ENCODE assay signal across 8 mouse cellular contexts in the genomic region with DNA sequence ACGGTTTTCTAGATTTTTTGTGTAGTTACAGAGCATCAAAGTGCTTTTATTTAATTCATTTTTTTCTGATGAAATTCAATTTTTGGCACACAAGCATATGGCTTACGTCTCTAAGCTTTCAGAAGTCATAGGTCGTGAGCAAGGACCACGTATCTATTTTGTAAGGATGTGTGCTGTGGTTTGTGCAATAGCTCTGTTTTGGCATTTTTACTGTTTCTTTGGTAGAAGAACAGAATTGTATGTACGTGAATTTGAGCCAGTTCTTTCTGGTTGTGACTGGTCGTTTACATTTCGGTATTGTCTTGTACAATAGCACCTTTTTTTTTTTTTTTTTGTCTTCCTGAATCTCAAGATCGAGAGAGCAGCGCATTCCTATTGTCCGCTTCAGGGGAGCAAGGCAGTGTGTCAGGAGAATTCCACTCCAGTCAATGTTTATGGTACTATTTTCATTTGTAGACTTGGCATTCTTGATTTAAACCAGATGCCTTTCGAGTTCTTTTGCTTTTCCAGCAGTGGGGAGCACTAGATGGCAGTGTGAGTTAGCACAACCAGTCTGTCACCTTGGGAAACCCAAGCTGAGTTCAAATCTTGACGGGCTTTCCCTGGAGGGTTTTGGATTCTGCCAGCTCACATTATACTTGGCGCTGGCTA. TPM values are rescaled to one million over a fixed set of nuclear protein-coding genes. Genes with fewer than 3 reads are reported as not detected.
DNase-seq lines count a peak whose midpoint lies in the region; ATAC-seq and TF ChIP-seq lines count a peak whose summit lies in the region.
"Had no signal": no experiment of that assay in that cellular context is flagged by ENCODE, and none has a peak within 500 bp of the region (broad histone marks: within the 10 kb centered on the region; RNA-seq: fewer than 3 reads in every experiment).

No protein-coding gene starts in this region.

- peaks cover 43% of the 10 kb centered on the region for H3K4me1 ChIP-seq in embryonic facial prominence, embryonic 10.5 days
- peaks cover 11% of the 10 kb centered on the region; the same call in 1 of the 2 replicates for H3K4me1 ChIP-seq in midbrain, embryonic 13.5 days (replicated peaks)
- no peaks in the 10 kb centered on the region for H3K4me1 ChIP-seq in stomach, postnatal 0 days (replicated peaks; ENCODE audit: control insufficient read depth, insufficient read depth)

- ATAC-seq in midbrain, embryonic 13.5 days = no peak
- no peak for ATAC-seq in stomach, postnatal 0 days (ENCODE audit: low FRiP score, low TSS enrichment)

- no peak for TF ChIP-seq EP300 in stomach, postnatal 0 days (optimal IDR thresholded peaks at IDR 0.05)

- peak; percentile 73 for DNase-seq in adrenal gland, postnatal 14 days
- DNase-seq in embryonic facial prominence, embryonic 10.5 days (ENCODE audit: low spot score) = peak; percentile 70
- DNase-seq in heart, adult 8-10 months (ENCODE audit: low spot score) = peak; percentile 69
- DNase-seq in kidney, adult 8-10 months = peak; percentile 55 to 76
- DNase-seq in left cerebral cortex, postnatal 4 days = peak; percentile 54
- DNase-seq in stomach, postnatal 0 days (ENCODE audit: low spot score) = peak; percentile 31

- WGBS in embryonic facial prominence, embryonic 10.5 days = 17% methylated on average over 13 of the region's 13 CpGs
- 35% methylated on average over 13 of the region's 13 CpGs for WGBS in midbrain, embryonic 13.5 days
- 12% methylated on average over 13 of the region's 13 CpGs for WGBS in stomach, postnatal 0 days

- peak overlapping the region; percentile 76 for H3K4me2 ChIP-seq in midbrain, embryonic 13.5 days (replicated peaks)
- H3K4me2 ChIP-seq in stomach, postnatal 0 days (replicated peaks; ENCODE audit: low read depth) = peak overlapping the region; percentile 91

- intact Hi-C loops in left cerebral cortex, postnatal 4 days (cut with DNase I) = loop anchor here (2.0 to 10.0 kb wide), 3 partner anchors 263 to 435 kb away; no protein-coding TSS in a partner anchor

- peak overlapping the region; percentile 94 for H3K4me3 ChIP-seq in embryonic facial prominence, embryonic 10.5 days
- H3K4me3 ChIP-seq in midbrain, embryonic 13.5 days (replicated peaks) = peak overlapping the region; percentile 86
- peak overlapping the region; percentile 76 for H3K4me3 ChIP-seq in stomach, postnatal 0 days (ENCODE audit: low read depth, low read length)

- H3K27me3 ChIP-seq in embryonic facial prominence, embryonic 10.5 days (replicated peaks; ENCODE audit: low read depth, poor library complexity, severe bottlenecking) = no peaks in the 10 kb centered on the region; the same call in 1 of the 2 replicates
- 0 out of 2 replicates have a peak, but pooled peaks cover 10% of the 10 kb centered on the region for H3K27me3 ChIP-seq in midbrain, embryonic 13.5 days
- no peaks in the 10 kb centered on the region for H3K27me3 ChIP-seq in stomach, postnatal 0 days (ENCODE audit: control insufficient read depth, insufficient read depth, low read length)

- TF ChIP-seq CTCF in stomach, postnatal 0 days (IDR thresholded peaks at IDR 0.05; ENCODE audit: low read depth) = peak; percentile 80

- H3K36me3 ChIP-seq in embryonic facial prominence, embryonic 10.5 days (replicated peaks) = peaks cover 37% of the 10 kb centered on the region
- H3K36me3 ChIP-seq in midbrain, embryonic 13.5 days = peaks cover 31% of the 10 kb centered on the region
- H3K36me3 ChIP-seq in stomach, postnatal 0 days (ENCODE audit: control insufficient read depth, insufficient read depth, low read length) = no peaks in the 10 kb centered on the region

- H3K27ac ChIP-seq in embryonic facial prominence, embryonic 10.5 days (replicated peaks) = peak overlapping the region; percentile 97
- peak overlapping the region; percentile 94; the same call in 1 of the 2 replicates for H3K27ac ChIP-seq in midbrain, embryonic 13.5 days
- no peak overlapping the region for H3K27ac ChIP-seq in stomach, postnatal 0 days (replicated peaks)

- H3K9me3 ChIP-seq in embryonic facial prominence, embryonic 10.5 days = no peaks in the 10 kb centered on the region; the same call in 1 of the 2 replicates
- H3K9me3 ChIP-seq in midbrain, embryonic 13.5 days = no peaks in the 10 kb centered on the region
- H3K9me3 ChIP-seq in stomach, postnatal 0 days (ENCODE audit: control insufficient read depth, low read length) = no peaks in the 10 kb centered on the region

- peak overlapping the region; percentile 94 for H3K9ac ChIP-seq in midbrain, embryonic 13.5 days (replicated peaks)
- no peak overlapping the region for H3K9ac ChIP-seq in stomach, postnatal 0 days (ENCODE audit: low read length)

RNA-seq across cellular contexts. Expression of gene Dact1, which starts 1.7 kb away (rescaled TPM):
- total RNA-seq in adrenal gland, postnatal 14 days (2021) = 19.3 and 22.7 TPM in 2 replicates
- polyA plus RNA-seq in embryonic facial prominence, embryonic 10.5 days (2016; fragmentation: Nextera tagmentation; extraction: Ambion mirVana) = 15.9 and 20.0 TPM in 2 replicates
- total RNA-seq in heart, adult 8-10 months (2022) = 1 to 10 TPM; 2.5 to 4.5 (median 3.6) TPM
- 10 to 100 TPM; 65.3 to 65.9 TPM for total RNA-seq in left cerebral cortex, postnatal 4 days (2021)
- polyA plus RNA-seq in midbrain, embryonic 13.5 days (2015; fragmentation: Nextera tagmentation; extraction: Ambion mirVana) = 24.2 and 30.5 TPM in 2 replicates
- 5.1 and 5.9 TPM in 2 replicates for polyA plus RNA-seq in stomach, postnatal 0 days (2015; fragmentation: Nextera tagmentation; extraction: Ambion mirVana)
- polyA plus RNA-seq: erythroblast, embryonic 14.5 days had no signal
